Mouse (Mus musculus) intestine, embryonic 15.5 days (tissue): ENCODE data around the gene Gsn. TPM values are rescaled to one million over a fixed set of nuclear protein-coding genes. Genes with fewer than 3 reads are reported as not detected.

Experiments used
- ATAC-seq: fragments of 200-750 bp; cut with Nextera tagmentation; 2 replicates; pipeline ENCODE4 v1.8.0; 2017; ENCODE audit warnings: moderate TSS enrichment, moderate library complexity
- H3K27ac ChIP-seq: fragments of 300-500 bp; sonication (generic); 2 replicates; pipeline ENCODE4 v1.5.1; 2015; ENCODE audit warnings: mild to moderate bottlenecking, inconsistent platforms
- H3K27me3 ChIP-seq: fragments of 300-500 bp; sonication (generic); replicated peaks from 2 replicates; pipeline ENCODE4 v1.6.1; 2015; ENCODE audit warnings: inconsistent platforms
- H3K36me3 ChIP-seq: fragments of 300-500 bp; sonication (generic); 2 replicates; pipeline ENCODE4 v1.6.1; 2015; ENCODE audit warnings: inconsistent platforms
- H3K4me1 ChIP-seq: fragments of 300-500 bp; sonication (generic); replicated peaks from 2 replicates; pipeline ENCODE4 v1.6.1; 2015; ENCODE audit warnings: inconsistent platforms
- H3K4me2 ChIP-seq: fragments of 300-500 bp; sonication (generic); replicated peaks from 2 replicates; pipeline ENCODE4 v1.6.1; 2015; ENCODE audit warnings: mild to moderate bottlenecking, inconsistent platforms
- H3K4me3 ChIP-seq: fragments of 300-500 bp; sonication (generic); replicated peaks from 2 replicates; pipeline ENCODE4 v1.5.1; 2015; ENCODE audit warnings: inconsistent platforms
- H3K9ac ChIP-seq: fragments of 300-500 bp; sonication (generic); 2 replicates; pipeline ENCODE4 v1.6.1; 2015; ENCODE audit warnings: inconsistent platforms
- H3K9me3 ChIP-seq: fragments of 300-500 bp; sonication (generic); 2 replicates; pipeline ENCODE4 v1.6.1; 2016; ENCODE audit warnings: inconsistent platforms
- WGBS: fragments of 180-500 bp; shearing (Covaris S2); methylation state at CpG from one replicate; pipeline ENCODE4 v1.1.7; 2015; 5-methylcytosine and 5-hydroxymethylcytosine counted together
- polyA plus RNA-seq: library from polyadenylated mRNA; unstranded; fragments of >200 nt; fragmentation: Nextera tagmentation; extraction: Ambion mirVana; gene quantifications from 2 replicates; pipeline ENCODE4 v1.2.1, GENCODE M21; 2015

Gene Gsn
- polyA plus RNA-seq, 1 experiment from 2014 or later = 170 TPM

GRCm38 (mm10) chr2:35318405-35318804, 62.2 kb downstream of the Gsn start:
- 88% methylated on average over 12 of the region's 12 CpGs for WGBS
- H3K4me2 ChIP-seq = no peak overlapping the region
- ATAC-seq = no peak
- H3K9me3 ChIP-seq = no peaks in the 10 kb centered on the region
- no peak overlapping the region for H3K9ac ChIP-seq
- H3K4me1 ChIP-seq = no peaks in the 10 kb centered on the region
- no peak overlapping the region for H3K4me3 ChIP-seq
- no peak overlapping the region for H3K27ac ChIP-seq
- no peaks in the 10 kb centered on the region for H3K36me3 ChIP-seq
- no peaks in the 10 kb centered on the region for H3K27me3 ChIP-seq

- Histone ChIP-seq H3K4me2 (no peak overlapping the region), H3K9ac (no peak overlapping the region), H3K4me1 (no peaks in the 10 kb centered on the region), H3K4me3 (no peak overlapping the region), H3K36me3 (no peaks in the 10 kb centered on the region), H3K9me3 (no peaks in the 10 kb centered on the region), H3K27me3 (no peaks in the 10 kb centered on the region), H3K27ac (no peak overlapping the region)
- 94% methylated on average over 15 of the region's 15 CpGs for WGBS
- ATAC-seq = no peak
Measured at GRCm38 (mm10) chr2:35320399-35320798, 64.2 kb downstream of the Gsn start.

- 0 out of 2 replicates have a peak overlapping the region, but pooled peaks have one; percentile 15 for H3K27ac ChIP-seq
- no peaks in the 10 kb centered on the region for H3K4me1 ChIP-seq
- 66% methylated on average over 10 of the region's 10 CpGs for WGBS
- no peaks in the 10 kb centered on the region for H3K27me3 ChIP-seq
- no peak overlapping the region for H3K9ac ChIP-seq
- no peaks in the 10 kb centered on the region for H3K9me3 ChIP-seq
- H3K4me3 ChIP-seq = no peak overlapping the region
- no peaks in the 10 kb centered on the region for H3K36me3 ChIP-seq
- peak; percentile 67 for ATAC-seq
- H3K4me2 ChIP-seq = no peak overlapping the region
Measured at GRCm38 (mm10) chr2:35322404-35323164, 66.4 kb downstream of the Gsn start.

GRCm38 (mm10) chr2:35325930-35326329, 69.8 kb downstream of the Gsn start:
- no peaks in the 10 kb centered on the region for H3K9me3 ChIP-seq
- H3K4me1 ChIP-seq = no peaks in the 10 kb centered on the region
- 64% methylated on average over 10 of the region's 10 CpGs for WGBS
- ATAC-seq = no peak
- no peak overlapping the region for H3K27ac ChIP-seq
- H3K4me2 ChIP-seq = no peak overlapping the region
- no peaks in the 10 kb centered on the region for H3K27me3 ChIP-seq
- H3K4me3 ChIP-seq = no peak overlapping the region
- no peak overlapping the region for H3K9ac ChIP-seq
- H3K36me3 ChIP-seq = no peaks in the 10 kb centered on the region

- H3K9ac ChIP-seq = no peak overlapping the region
- no peaks in the 10 kb centered on the region for H3K4me1 ChIP-seq
- no peak for ATAC-seq
- H3K36me3 ChIP-seq = no peaks in the 10 kb centered on the region
- H3K4me2 ChIP-seq = no peak overlapping the region
- no peak overlapping the region for H3K27ac ChIP-seq
- no peaks in the 10 kb centered on the region for H3K9me3 ChIP-seq
- H3K4me3 ChIP-seq = no peak overlapping the region
- no peaks in the 10 kb centered on the region for H3K27me3 ChIP-seq
- 58% methylated on average over 1 of the region's 1 CpGs for WGBS
Measured at GRCm38 (mm10) chr2:35326931-35327330, 70.8 kb downstream of the Gsn start.

- WGBS = 57% methylated on average over 10 of the region's 10 CpGs
- no peaks in the 10 kb centered on the region for H3K9me3 ChIP-seq
- H3K27ac ChIP-seq = no peak overlapping the region
- no peak overlapping the region for H3K4me2 ChIP-seq
- no peaks in the 10 kb centered on the region for H3K36me3 ChIP-seq
- H3K4me1 ChIP-seq = no peaks in the 10 kb centered on the region
- no peak; the same call in 1 of the 2 replicates for ATAC-seq
- H3K27me3 ChIP-seq = no peaks in the 10 kb centered on the region
- no peak overlapping the region for H3K4me3 ChIP-seq
- H3K9ac ChIP-seq = no peak overlapping the region
Measured at GRCm38 (mm10) chr2:35327583-35327982, 71.4 kb downstream of the Gsn start.

- H3K4me3 ChIP-seq = no peak overlapping the region
- no peak overlapping the region for H3K9ac ChIP-seq
- no peak for ATAC-seq
- H3K4me2 ChIP-seq = no peak overlapping the region
- no peaks in the 10 kb centered on the region for H3K36me3 ChIP-seq
- no peak overlapping the region for H3K27ac ChIP-seq
- whole genome bisulfite sequencing = 45% methylated on average over 11 of the region's 11 CpGs
- 0 out of 2 replicates have a peak, but pooled peaks cover 4% of the 10 kb centered on the region for H3K4me1 ChIP-seq
- H3K9me3 ChIP-seq = no peaks in the 10 kb centered on the region
- H3K27me3 ChIP-seq = no peaks in the 10 kb centered on the region
Measured at GRCm38 (mm10) chr2:35328064-35328792, 72.0 kb downstream of the Gsn start.

GRCm38 (mm10) chr2:35329061-35329460, 72.9 kb downstream of the Gsn start:
- Histone ChIP-seq H3K27ac (no peak overlapping the region), H3K36me3 (no peaks in the 10 kb centered on the region), H3K4me3 (no peak overlapping the region), H3K9me3 (no peaks in the 10 kb centered on the region), H3K4me2 (no peak overlapping the region), H3K4me1 (0 out of 2 replicates have a peak, but pooled peaks cover 4% of the 10 kb centered on the region), H3K27me3 (no peaks in the 10 kb centered on the region), H3K9ac (no peak overlapping the region)
- ATAC-seq = no peak
- WGBS = 70% methylated on average over 2 of the region's 2 CpGs

- ATAC-seq = no peak
- 60% methylated on average over 2 of the region's 2 CpGs for WGBS
- H3K4me1 ChIP-seq = 0 out of 2 replicates have a peak, but pooled peaks cover 11% of the 10 kb centered on the region
- no peaks in the 10 kb centered on the region for H3K36me3 ChIP-seq
- no peak overlapping the region for H3K4me2 ChIP-seq
- no peak overlapping the region for H3K9ac ChIP-seq
- H3K27ac ChIP-seq = no peak overlapping the region
- H3K27me3 ChIP-seq = no peaks in the 10 kb centered on the region
- H3K9me3 ChIP-seq = no peaks in the 10 kb centered on the region
- H3K4me3 ChIP-seq = no peak overlapping the region
Measured at GRCm38 (mm10) chr2:35331205-35331604, 75.0 kb downstream of the Gsn start.

- no peak for ATAC-seq
- Histone ChIP-seq H3K27ac (no peak overlapping the region), H3K27me3 (no peaks in the 10 kb centered on the region), H3K9me3 (no peaks in the 10 kb centered on the region), H3K4me3 (no peak overlapping the region), H3K4me1 (peaks cover 22% of the 10 kb centered on the region), H3K36me3 (no peaks in the 10 kb centered on the region), H3K4me2 (no peak overlapping the region), H3K9ac (no peak overlapping the region)
Measured at GRCm38 (mm10) chr2:35333670-35334069, 77.5 kb downstream of the Gsn start.

GRCm38 (mm10) chr2:35335620-35336019, 79.4 kb downstream of the Gsn start:
- WGBS = 9% methylated on average over 7 of the region's 7 CpGs
- Histone ChIP-seq H3K4me1 (peaks cover 22% of the 10 kb centered on the region), H3K9ac (peak overlapping the region; percentile 80), H3K27me3 (no peaks in the 10 kb centered on the region), H3K36me3 (no peaks in the 10 kb centered on the region), H3K4me2 (peak overlapping the region; percentile 94), H3K4me3 (peak overlapping the region; percentile 79), H3K27ac (0 out of 2 replicates have a peak overlapping the region, but pooled peaks have one; percentile 92), H3K9me3 (no peaks in the 10 kb centered on the region)
- no peak for ATAC-seq

GRCm38 (mm10) chr2:35336388-35337280, 80.5 kb downstream of the Gsn start, which contains the start of gene Stom:
Gene Stom (minus strand): TSS chr2:35336976.
- Histone ChIP-seq H3K27ac (peak within 1 kb of the TSS; percentile 92), H3K4me1 (peaks cover 22% of the 10 kb centered on the region), H3K4me3 (peak within 1 kb of the TSS; percentile 79), H3K36me3 (no peaks in the 10 kb centered on the region), H3K27me3 (no peaks in the 10 kb centered on the region), H3K9ac (peak within 1 kb of the TSS; percentile 80), H3K9me3 (no peaks in the 10 kb centered on the region), H3K4me2 (peak within 1 kb of the TSS; percentile 94)
- ATAC-seq = peak; percentile 99
- under 1% methylated on average over 45 of the region's 45 CpGs for WGBS
